Mouse (Mus musculus) ES-Bruce4 (cell line): Measurements from ENCODE around the gene Nms.

Experiments
- CTCF ChIP-seq: IDR thresholded peaks from one replicate; pipeline ENCODE4 v1.8.1; 2011; ENCODE audit warnings: low read depth, low read length
- EP300 ChIP-seq: IDR thresholded peaks from 2 replicates; pipeline ENCODE4 v1.6.1; 2011; ENCODE audit warnings: low read depth, low read length; ENCODE audit not compliant: insufficient read depth

- no peak for TF ChIP-seq EP300
- no peak for TF ChIP-seq CTCF
Measured at GRCm38 (mm10) chr1:38956457-38956856, 17.5 kb downstream of the Nms start.
